Mouse (Mus musculus): Measurements from ENCODE around the gene Rnf31.

GRCm38 (mm10) chr14:55575711-55576110, 15.8 kb upstream of the Rnf31 start:
- TF ChIP-seq TCF12 (IDR thresholded peaks at IDR 0.05; ENCODE audit: insufficient read depth, poor library complexity, severe bottlenecking) (no peak), POLR2A (IDR thresholded peaks at IDR 0.05; ENCODE audit: insufficient read length, low read depth) (no peak)

Data from myocyte (in vitro differentiated cells).